Mouse (Mus musculus): ENCODE measurements around the gene Pebp1.

DNA sequence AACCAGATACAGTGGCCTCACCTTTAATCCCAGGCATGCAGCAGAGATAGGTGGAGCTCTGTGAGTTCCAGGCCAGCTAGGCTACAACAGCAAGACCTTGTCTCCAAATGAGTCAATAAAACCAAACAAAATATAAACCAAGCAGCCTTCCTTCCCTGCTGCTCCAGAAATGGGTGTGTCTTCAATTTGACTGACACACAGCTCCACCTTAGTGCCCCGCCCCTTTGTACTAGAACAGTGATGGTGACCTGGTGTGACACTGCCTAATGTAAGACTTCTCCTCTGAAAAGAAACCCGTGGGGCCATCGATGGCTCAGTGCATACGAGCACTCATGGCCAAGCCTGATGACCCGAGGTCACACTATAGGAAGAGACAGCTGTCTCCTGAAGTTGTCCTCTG, 50.9 kb downstream of the Pebp1 start:
- no peak for TF ChIP-seq POLR2A (IDR thresholded peaks at IDR 0.05; ENCODE audit: borderline replicate concordance, extremely low read depth, insufficient read depth, insufficient read length, poor library complexity, severe bottlenecking)
- no peak for TF ChIP-seq CTCF (IDR thresholded peaks at IDR 0.05; ENCODE audit: borderline replicate concordance, extremely low read depth, insufficient read depth, insufficient read length)

All from brain, embryonic 14.5 days (tissue).